ENCODE assay signal across 16 mouse cellular contexts in the genomic region with DNA sequence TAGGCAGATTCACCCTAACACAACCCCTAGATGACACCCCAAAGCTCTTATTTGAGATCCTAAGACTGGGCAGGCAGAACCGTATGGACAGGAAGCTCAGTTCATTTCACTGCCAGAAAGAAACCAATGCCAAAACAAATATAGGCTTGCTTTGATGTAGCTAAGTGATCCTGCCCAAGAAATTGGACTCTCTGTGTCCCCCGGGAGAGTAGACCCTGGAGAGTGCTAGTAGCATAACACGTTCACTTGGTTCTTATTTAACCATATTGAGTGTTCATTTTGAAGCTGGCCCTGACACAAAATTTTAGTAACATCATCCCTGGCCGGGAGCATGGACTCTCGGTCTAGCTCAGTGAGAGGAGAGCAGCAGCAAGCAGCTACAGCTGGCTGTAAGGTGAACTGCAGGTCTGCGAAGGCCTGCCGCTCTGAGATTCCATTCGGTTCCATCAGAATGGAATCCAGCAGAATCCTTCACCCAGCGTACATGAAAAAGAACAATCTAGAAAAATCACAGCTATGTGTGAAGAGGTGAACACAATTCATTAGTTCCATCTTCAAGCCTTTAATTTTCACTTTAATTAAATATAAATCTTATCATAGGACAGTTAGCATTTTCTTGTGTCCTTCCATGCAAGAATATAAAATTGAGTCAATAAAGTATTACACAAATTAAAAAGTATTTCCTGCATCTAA.
A peak's percentile ranks its signal among the peaks of the same experiment; 100 is the strongest.
DNase-seq lines count a peak whose midpoint lies in the region; ATAC-seq and TF ChIP-seq lines count a peak whose summit lies in the region.
"Had no signal": no experiment of that assay in that cellular context is flagged by ENCODE, and none has a peak within 500 bp of the region (broad histone marks: within the 10 kb centered on the region; RNA-seq: fewer than 3 reads in every experiment).

No protein-coding gene starts in this region.

- no peaks in the 10 kb centered on the region for H3K36me3 ChIP-seq in heart, embryonic 12.5 days
- H3K36me3 ChIP-seq in limb, embryonic 14.5 days (ENCODE audit: control insufficient read depth, insufficient read depth, low read length) = no peaks in the 10 kb centered on the region
- H3K36me3 ChIP-seq in limb, embryonic 10.5 days = no peaks in the 10 kb centered on the region
- H3K36me3 ChIP-seq: intestine, embryonic 15.5 days; liver, embryonic 13.5 days had no signal

- TF ChIP-seq POLR2A in limb, embryonic 14.5 days (IDR thresholded peaks at IDR 0.05; ENCODE audit: borderline replicate concordance, extremely low read depth, insufficient read depth, insufficient read length) = no peak

- no peak overlapping the region for H3K4me3 ChIP-seq in heart, embryonic 12.5 days
- no peak overlapping the region for H3K4me3 ChIP-seq in limb, embryonic 14.5 days (replicated peaks; ENCODE audit: low read length)
- no peak overlapping the region for H3K4me3 ChIP-seq in limb, embryonic 10.5 days
- H3K4me3 ChIP-seq: intestine, embryonic 15.5 days; left cerebral cortex, adult 2 months; liver, embryonic 13.5 days had no signal

- H3K9me3 ChIP-seq in heart, embryonic 12.5 days (replicated peaks) = no peaks in the 10 kb centered on the region
- H3K9me3 ChIP-seq in limb, embryonic 14.5 days (ENCODE audit: control insufficient read depth, low read length) = no peaks in the 10 kb centered on the region
- no peaks in the 10 kb centered on the region for H3K9me3 ChIP-seq in limb, embryonic 10.5 days (replicated peaks)
- H3K9me3 ChIP-seq: intestine, embryonic 15.5 days; liver, embryonic 13.5 days had no signal

- H3K4me2 ChIP-seq in heart, embryonic 12.5 days = no peak overlapping the region
- no peak overlapping the region for H3K4me2 ChIP-seq in limb, embryonic 14.5 days (replicated peaks; ENCODE audit: low read depth, low read length, severe bottlenecking)
- H3K4me2 ChIP-seq: intestine, embryonic 15.5 days; liver, embryonic 13.5 days had no signal

- no peaks in the 10 kb centered on the region for H3K4me1 ChIP-seq in heart, embryonic 12.5 days (replicated peaks)
- H3K4me1 ChIP-seq in limb, embryonic 14.5 days (ENCODE audit: control insufficient read depth, insufficient read depth, low read length) = no peaks in the 10 kb centered on the region
- no peaks in the 10 kb centered on the region for H3K4me1 ChIP-seq in limb, embryonic 10.5 days
- H3K4me1 ChIP-seq: intestine, embryonic 15.5 days; liver, embryonic 13.5 days had no signal

- H3K27me3 ChIP-seq in heart, embryonic 12.5 days (replicated peaks) = no peaks in the 10 kb centered on the region
- H3K27me3 ChIP-seq in limb, embryonic 14.5 days (ENCODE audit: control insufficient read depth, insufficient read depth, low read length) = no peaks in the 10 kb centered on the region
- H3K27me3 ChIP-seq in limb, embryonic 10.5 days (ENCODE audit: low read depth, poor library complexity, severe bottlenecking) = no peaks in the 10 kb centered on the region
- H3K27me3 ChIP-seq: intestine, embryonic 15.5 days; liver, embryonic 13.5 days had no signal

- 68% methylated on average over 9 of the region's 9 CpGs for WGBS in heart, embryonic 12.5 days
- 70% methylated on average over 9 of the region's 9 CpGs for WGBS in limb, embryonic 14.5 days
- WGBS in limb, embryonic 10.5 days = 85% methylated on average over 9 of the region's 9 CpGs

- no peak overlapping the region for H3K27ac ChIP-seq in heart, embryonic 12.5 days (ENCODE audit: poor library complexity, severe bottlenecking)
- H3K27ac ChIP-seq in limb, embryonic 14.5 days (replicated peaks; ENCODE audit: low read depth, low read length) = no peak overlapping the region
- no peak overlapping the region for H3K27ac ChIP-seq in limb, embryonic 10.5 days
- H3K27ac ChIP-seq: intestine, embryonic 15.5 days; left cerebral cortex, adult 2 months; liver, embryonic 13.5 days had no signal

- DNase-seq in heart, adult 11 months = peak; percentile 71
- peak; percentile 34 for DNase-seq in limb, embryonic 14.5 days (ENCODE audit: low spot score)
- DNase-seq in limb, embryonic 10.5 days (ENCODE audit: low spot score) = no peak
- DNase-seq in 3T3-L1 (ENCODE audit: low read depth, low spot score) = peak; percentile 40
- no peak for DNase-seq in ovary, postnatal 14 days (ENCODE audit: low spot score)
- no peak for DNase-seq in layer of hippocampus, postnatal 10 days (ENCODE audit: low spot score in 2 of 2)
- DNase-seq: cerebellum, postnatal 36 days; liver, embryonic 13.5 days; right cerebral cortex, adult 18-20 months; thymus, postnatal 4 days had no signal

- no peak for ATAC-seq in heart, embryonic 12.5 days (ENCODE audit: insufficient number of reproducible peaks, low FRiP score)
- ATAC-seq in limb, embryonic 14.5 days (ENCODE audit: low FRiP score, low read depth) = no peak
- peak; percentile 19 for ATAC-seq in activated CD4-positive, CD25-positive, alpha-beta regulatory T cell, adult 4 months
- ATAC-seq: forebrain, embryonic 16.5 days; intestine, embryonic 15.5 days; Patski had no signal

- no peak overlapping the region for H3K9ac ChIP-seq in heart, embryonic 12.5 days
- H3K9ac ChIP-seq in limb, embryonic 14.5 days (ENCODE audit: low read depth, low read length, severe bottlenecking) = no peak overlapping the region
- H3K9ac ChIP-seq: intestine, embryonic 15.5 days; liver, embryonic 13.5 days had no signal

Comparison
In these comparisons a context has a peak if more than half of its experiments do, and no peak if none do; other contexts are left out.
1. DNase-seq: peak in heart, adult 11 months (single experiment), limb, embryonic 14.5 days (single experiment) and 3T3-L1 (single experiment); none in limb, embryonic 10.5 days (single experiment), ovary, postnatal 14 days (single experiment) and layer of hippocampus, postnatal 10 days (0 of 2).